Mouse (Mus musculus): Measurements from ENCODE around the gene Arrdc3.

The Arrdc3 gene

GRCm38 (mm10) chr13:80920939-80921338 lies 37.8 kb downstream of the Arrdc3 start:
- no peak for DNase-seq (ENCODE audit: low read depth, low spot score)

GRCm38 (mm10) chr13:80921593-80922327 lies 38.6 kb downstream of the Arrdc3 start:
- DNase-seq (ENCODE audit: low read depth, low spot score) = peak; percentile 69

GRCm38 (mm10) chr13:80928187-80928586 lies 45.0 kb downstream of the Arrdc3 start:
- peak; percentile 17 for DNase-seq (ENCODE audit: low read depth, low spot score)

- DNase-seq (ENCODE audit: low read depth, low spot score) = no peak
These were observed 46.8 kb downstream of the Arrdc3 start for GRCm38 (mm10) chr13:80930030-80930429.

GRCm38 (mm10) chr13:80932816-80933402 lies 49.7 kb downstream of the Arrdc3 start:
- peak; percentile 46 for DNase-seq (ENCODE audit: low read depth, low spot score)

- no peak for DNase-seq (ENCODE audit: low read depth, low spot score)
These were observed 53.2 kb downstream of the Arrdc3 start for GRCm38 (mm10) chr13:80936426-80936825.

- no peak for DNase-seq (ENCODE audit: low read depth, low spot score)
These were observed 56.0 kb downstream of the Arrdc3 start for GRCm38 (mm10) chr13:80939228-80939627.

- no peak for DNase-seq (ENCODE audit: low read depth, low spot score)
These were observed 56.7 kb downstream of the Arrdc3 start for GRCm38 (mm10) chr13:80939866-80940265.

GRCm38 (mm10) chr13:80940421-80940820 lies 57.2 kb downstream of the Arrdc3 start:
- DNase-seq (ENCODE audit: low read depth, low spot score) = no peak

- no peak for DNase-seq (ENCODE audit: low read depth, low spot score)
These were observed 57.9 kb downstream of the Arrdc3 start for GRCm38 (mm10) chr13:80940860-80941630.

GRCm38 (mm10) chr13:80944532-80944931 lies 61.3 kb downstream of the Arrdc3 start:
- DNase-seq (ENCODE audit: low read depth, low spot score) = no peak

All from ZHBTc4 (cell line).